Mouse (Mus musculus) limb, embryonic 11.5 days (tissue): ENCODE measurements around the gene Qsox1. TPM values are rescaled to one million over a fixed set of nuclear protein-coding genes. Genes with fewer than 3 reads are reported as not detected.

ENCODE experiments used
- ATAC-seq: fragments of 200-750 bp; cut with Nextera tagmentation; 2 replicates; pipeline ENCODE4 v1.8.0; 2017; ENCODE audit warnings: low read depth; ENCODE audit not compliant: insufficient number of reproducible peaks, low FRiP score, low TSS enrichment
- DNase-seq: peaks from one replicate; pipeline ENCODE4 v3.0.0-alpha.2; 2015; ENCODE audit warnings: low spot score
- H3K27ac ChIP-seq: fragments of 300-500 bp; sonication (generic); replicated peaks from 2 replicates; pipeline ENCODE4 v1.5.1; 2014; ENCODE audit warnings: low read depth, mild to moderate bottlenecking, low read length
- H3K27me3 ChIP-seq: fragments of 300-500 bp; sonication (generic); 2 replicates; pipeline ENCODE4 v1.6.1; 2014; ENCODE audit warnings: mild to moderate bottlenecking, low read length, mixed read lengths; ENCODE audit not compliant: control insufficient read depth, insufficient read depth
- H3K36me3 ChIP-seq: fragments of 300-500 bp; sonication (generic); 2 replicates; pipeline ENCODE4 v1.6.1; 2014; ENCODE audit warnings: mild to moderate bottlenecking, low read length, moderate library complexity, mixed read lengths; ENCODE audit not compliant: control insufficient read depth, insufficient read depth
- H3K4me1 ChIP-seq: fragments of 300-500 bp; sonication (generic); 2 replicates; pipeline ENCODE4 v1.6.1; 2014; ENCODE audit warnings: low read length, mixed read lengths; ENCODE audit not compliant: control insufficient read depth, insufficient read depth
- H3K4me2 ChIP-seq: fragments of 300-500 bp; sonication (generic); 2 replicates; pipeline ENCODE4 v1.6.1; 2014; ENCODE audit warnings: low read depth, mild to moderate bottlenecking, moderate library complexity; ENCODE audit not compliant: severe bottlenecking
- H3K4me3 ChIP-seq: fragments of 300-500 bp; sonication (generic); 2 replicates; pipeline ENCODE4 v1.5.1; 2014; ENCODE audit warnings: low read depth, low read length
- H3K9ac ChIP-seq: fragments of 300-500 bp; sonication (generic); 2 replicates; pipeline ENCODE4 v1.6.1; 2014; ENCODE audit warnings: mild to moderate bottlenecking, low read length
- H3K9me3 ChIP-seq: fragments of 300-500 bp; sonication (generic); 2 replicates; pipeline ENCODE4 v1.6.1; 2016; ENCODE audit warnings: low read length; ENCODE audit not compliant: control insufficient read depth
- WGBS: fragments of 180-500 bp; shearing (Covaris S2); extraction: QIAGEN DNeasy Blood & Tissue Kit; methylation state at CpG from one replicate; pipeline ENCODE4 v1.1.7; 2014; 5-methylcytosine and 5-hydroxymethylcytosine counted together
- polyA plus RNA-seq: library from polyadenylated mRNA; unstranded; fragments of >200 nt; fragmentation: Nextera tagmentation; extraction: Ambion mirVana; gene quantifications from 2 replicates; pipeline ENCODE4 v1.2.1, GENCODE M21; 2014

The Qsox1 gene
- 7.6 and 7.7 TPM in 2 replicates for polyA plus RNA-seq

GRCm38 (mm10) chr1:155812581-155813499, at the start of gene Qsox1:
TSS of gene Qsox1 (minus strand) at chr1:155812889.
- Histone ChIP-seq H3K27ac (no peak within 1 kb of the TSS), H3K9ac (peak within 1 kb of the TSS; percentile 74), H3K4me1 (peaks cover 2% of the 10 kb centered on the region; the same call in 1 of the 2 replicates), H3K4me3 (peak within 1 kb of the TSS; percentile 67), H3K9me3 (no peaks in the 10 kb centered on the region), H3K4me2 (peak within 1 kb of the TSS; percentile 76), H3K36me3 (no peaks in the 10 kb centered on the region), H3K27me3 (no peaks in the 10 kb centered on the region)
- 1% methylated on average over 67 of the region's 67 CpGs for WGBS
- ATAC-seq (peak; percentile 93), DNase-seq (peak; percentile 93)

GRCm38 (mm10) chr1:155854926-155855702, 42.4 kb upstream of the Qsox1 start:
- no peak overlapping the region for H3K4me3 ChIP-seq
- DNase-seq, result no peak
- no peaks in the 10 kb centered on the region for H3K9me3 ChIP-seq
- 85% methylated on average over 7 of the region's 7 CpGs for WGBS
- H3K36me3 ChIP-seq, result peaks cover 3% of the 10 kb centered on the region; the same call in 1 of the 2 replicates
- H3K9ac ChIP-seq, result no peak overlapping the region
- H3K4me1 ChIP-seq, result no peaks in the 10 kb centered on the region
- ATAC-seq, result no peak
- H3K27me3 ChIP-seq, result no peaks in the 10 kb centered on the region
- no peak overlapping the region for H3K4me2 ChIP-seq
- H3K27ac ChIP-seq, result no peak overlapping the region

- ATAC-seq, result no peak
- Histone ChIP-seq H3K9me3 (no peaks in the 10 kb centered on the region), H3K9ac (no peak overlapping the region), H3K27me3 (no peaks in the 10 kb centered on the region), H3K4me3 (no peak overlapping the region), H3K4me2 (no peak overlapping the region), H3K4me1 (no peaks in the 10 kb centered on the region), H3K36me3 (no peaks in the 10 kb centered on the region; the same call in 1 of the 2 replicates), H3K27ac (no peak overlapping the region)
- 97% methylated on average over 5 of the region's 5 CpGs for WGBS
- no peak for DNase-seq
Observed at GRCm38 (mm10) chr1:155853009-155853408, 40.3 kb upstream of the Qsox1 start.

- Histone ChIP-seq H3K4me3 (no peak overlapping the region), H3K9ac (no peak overlapping the region), H3K4me2 (no peak overlapping the region), H3K36me3 (no peaks in the 10 kb centered on the region; the same call in 1 of the 2 replicates), H3K9me3 (no peaks in the 10 kb centered on the region), H3K27me3 (no peaks in the 10 kb centered on the region), H3K4me1 (no peaks in the 10 kb centered on the region), H3K27ac (no peak overlapping the region)
- DNase-seq, result no peak
- WGBS, result 86% methylated on average over 5 of the region's 5 CpGs
- ATAC-seq, result no peak
Observed at GRCm38 (mm10) chr1:155844235-155844634, 31.5 kb upstream of the Qsox1 start.

GRCm38 (mm10) chr1:155843538-155843937, 30.8 kb upstream of the Qsox1 start:
- H3K4me3 ChIP-seq, result no peak overlapping the region
- 91% methylated on average over 4 of the region's 4 CpGs for WGBS
- ATAC-seq (no peak), DNase-seq (no peak)
- H3K4me2 ChIP-seq, result no peak overlapping the region
- H3K9me3 ChIP-seq, result no peaks in the 10 kb centered on the region
- no peak overlapping the region for H3K9ac ChIP-seq
- H3K36me3 ChIP-seq, result no peaks in the 10 kb centered on the region; the same call in 1 of the 2 replicates
- H3K27me3 ChIP-seq, result no peaks in the 10 kb centered on the region
- H3K4me1 ChIP-seq, result no peaks in the 10 kb centered on the region
- H3K27ac ChIP-seq, result no peak overlapping the region

- Histone ChIP-seq H3K27me3 (no peaks in the 10 kb centered on the region), H3K4me1 (no peaks in the 10 kb centered on the region), H3K9me3 (no peaks in the 10 kb centered on the region), H3K36me3 (no peaks in the 10 kb centered on the region), H3K9ac (no peak overlapping the region), H3K4me2 (no peak overlapping the region), H3K4me3 (no peak overlapping the region), H3K27ac (no peak overlapping the region)
- no peak for ATAC-seq
- WGBS, result 76% methylated on average over 2 of the region's 2 CpGs
- DNase-seq, result no peak
Observed at GRCm38 (mm10) chr1:155835667-155836066, 23.0 kb upstream of the Qsox1 start.

GRCm38 (mm10) chr1:155833610-155834009, 20.9 kb upstream of the Qsox1 start:
- H3K27me3 ChIP-seq, result no peaks in the 10 kb centered on the region
- H3K4me3 ChIP-seq, result no peak overlapping the region
- H3K36me3 ChIP-seq, result no peaks in the 10 kb centered on the region
- DNase-seq (no peak), ATAC-seq (no peak)
- WGBS, result 89% methylated on average over 9 of the region's 9 CpGs
- no peaks in the 10 kb centered on the region for H3K9me3 ChIP-seq
- no peak overlapping the region for H3K9ac ChIP-seq
- no peak overlapping the region for H3K4me2 ChIP-seq
- no peaks in the 10 kb centered on the region for H3K4me1 ChIP-seq
- no peak overlapping the region for H3K27ac ChIP-seq

GRCm38 (mm10) chr1:155831958-155832357, 19.3 kb upstream of the Qsox1 start:
- 94% methylated on average over 3 of the region's 3 CpGs for WGBS

More at GRCm38 (mm10) chr1:155831958-155832357, 19.3 kb upstream of the Qsox1 start:
- Histone ChIP-seq H3K9ac (no peak overlapping the region), H3K36me3 (no peaks in the 10 kb centered on the region), H3K4me2 (no peak overlapping the region), H3K4me1 (no peaks in the 10 kb centered on the region), H3K27ac (no peak overlapping the region), H3K27me3 (no peaks in the 10 kb centered on the region), H3K9me3 (no peaks in the 10 kb centered on the region), H3K4me3 (no peak overlapping the region)
- ATAC-seq, result no peak
- no peak for DNase-seq
